ENCODE assay signal across 19 mouse cellular contexts in genomic region chr7:125607384-125608182, GRCm38 (mm10). TPM values are rescaled to one million over a fixed set of nuclear protein-coding genes. Genes with fewer than 3 reads are reported as not detected.
DNase-seq lines count a peak whose midpoint lies in the region; ATAC-seq lines count a peak whose summit lies in the region.
"Had no signal": no experiment of that assay in that cellular context is flagged by ENCODE, and none has a peak within 500 bp of the region (broad histone marks: within the 10 kb centered on the region; RNA-seq: fewer than 3 reads in every experiment).

No protein-coding gene starts in this region.

- no peaks in the 10 kb centered on the region for H3K9me3 ChIP-seq in midbrain, embryonic 11.5 days (ENCODE audit: control insufficient read depth, low read length)
- H3K9me3 ChIP-seq in midbrain, embryonic 10.5 days (replicated peaks): 0 out of 2 replicates have a peak, but pooled peaks cover 5% of the 10 kb centered on the region
- H3K9me3 ChIP-seq: limb, embryonic 13.5 days; neural tube, embryonic 12.5 days had no signal

- no peaks in the 10 kb centered on the region for H3K4me1 ChIP-seq in midbrain, embryonic 11.5 days (ENCODE audit: control insufficient read depth, insufficient read depth, low read length)
- H3K4me1 ChIP-seq in midbrain, embryonic 10.5 days: no peaks in the 10 kb centered on the region
- H3K4me1 ChIP-seq: limb, embryonic 13.5 days; neural tube, embryonic 12.5 days had no signal

- no peaks in the 10 kb centered on the region for H3K27me3 ChIP-seq in midbrain, embryonic 11.5 days (ENCODE audit: control insufficient read depth, insufficient read depth, low read length)
- H3K27me3 ChIP-seq in midbrain, embryonic 10.5 days (ENCODE audit: low read depth, poor library complexity, severe bottlenecking): no peaks in the 10 kb centered on the region
- H3K27me3 ChIP-seq: limb, embryonic 13.5 days; neural tube, embryonic 12.5 days had no signal

- H3K27ac ChIP-seq in midbrain, embryonic 11.5 days (ENCODE audit: low read depth, low read length): no peak overlapping the region
- H3K27ac ChIP-seq in midbrain, embryonic 10.5 days (replicated peaks): no peak overlapping the region
- H3K27ac ChIP-seq: limb, embryonic 13.5 days; neural tube, embryonic 12.5 days; stomach, postnatal 0 days had no signal

- no peak overlapping the region for H3K9ac ChIP-seq in midbrain, embryonic 11.5 days (ENCODE audit: low read length)
- H3K9ac ChIP-seq: forebrain, postnatal 0 days; limb, embryonic 13.5 days; lung, embryonic 14.5 days; neural tube, embryonic 12.5 days had no signal

- no peak overlapping the region for H3K4me3 ChIP-seq in midbrain, embryonic 11.5 days (ENCODE audit: low read depth, low read length)
- no peak overlapping the region for H3K4me3 ChIP-seq in midbrain, embryonic 10.5 days
- H3K4me3 ChIP-seq: limb, embryonic 13.5 days; neural tube, embryonic 12.5 days had no signal

- no peak for ATAC-seq in midbrain, embryonic 11.5 days (ENCODE audit: low FRiP score)
- ATAC-seq in monocyte, adult 5-6 weeks (replicated peaks; ENCODE audit: insufficient number of reproducible peaks, low FRiP score, low TSS enrichment, poor library complexity, severe bottlenecking): peak; percentile 42; the same call in 1 of the 2 replicates
- ATAC-seq: forebrain, postnatal 0 days; hindbrain, embryonic 16.5 days had no signal

- DNase-seq in midbrain, embryonic 11.5 days (ENCODE audit: low spot score, missing footprints): peak; percentile 19
- no peak for DNase-seq in midbrain, embryonic 10.5 days (ENCODE audit: low spot score)
- peak; percentile 18 for DNase-seq in R1 (ENCODE audit: low read depth, low spot score)
- peak; percentile 53 to 75 for DNase-seq in thymus, postnatal 36 days
- no peak for DNase-seq in layer of hippocampus, postnatal 25 days (ENCODE audit: extremely low spot score in 1 of 2, low spot score in 1 of 2)
- DNase-seq in urinary bladder, postnatal 25 days (ENCODE audit: low spot score): no peak
- DNase-seq in gastrocnemius, postnatal 10 days: no peak
- DNase-seq: cerebellum, adult 2 months; embryo, embryonic 11 days; forebrain, postnatal 0 days; gastrocnemius, postnatal 14 days; kidney, postnatal 14 days; lung, embryonic 14.5 days had no signal

- 60% methylated on average over 6 of the region's 6 CpGs for WGBS in midbrain, embryonic 11.5 days
- 62% methylated on average over 6 of the region's 6 CpGs for WGBS in midbrain, embryonic 10.5 days

- H3K36me3 ChIP-seq in midbrain, embryonic 11.5 days (ENCODE audit: control insufficient read depth, insufficient read depth, low read length): no peaks in the 10 kb centered on the region
- H3K36me3 ChIP-seq in midbrain, embryonic 10.5 days: no peaks in the 10 kb centered on the region
- H3K36me3 ChIP-seq: limb, embryonic 13.5 days; neural tube, embryonic 12.5 days had no signal

- H3K4me2 ChIP-seq in midbrain, embryonic 11.5 days: no peak overlapping the region
- H3K4me2 ChIP-seq: limb, embryonic 13.5 days; lung, embryonic 14.5 days; neural tube, embryonic 12.5 days had no signal

RNA-seq across cellular contexts. Expression of gene Il21r, which starts 4.4 kb away (rescaled TPM):
- polyA plus RNA-seq in midbrain, embryonic 11.5 days (2014; fragmentation: Nextera tagmentation; extraction: Ambion mirVana): 0.36 and 0.43 TPM in 2 replicates
- polyA plus RNA-seq in midbrain, embryonic 10.5 days (2016; fragmentation: Nextera tagmentation; extraction: Ambion mirVana): 0.53 and 0.58 TPM in 2 replicates
- total RNA-seq in monocyte, adult 5-6 weeks (2017): 15.2 to 17.8 TPM (median 15.8 TPM) in 3 replicates
- 1 to 10 TPM in 1 of 2 experiments, under 1 TPM in 1; 0.89 to 1.1 TPM for total RNA-seq in layer of hippocampus, postnatal 25 days (2021)
- total RNA-seq in gastrocnemius, postnatal 10 days (2021): under 1 TPM; 0.42 to 0.70 TPM
- polyA plus RNA-seq: heart, embryonic 14.5 days had no signal

RNA-seq across cellular contexts. Expression of gene Il4ra, which starts 55.7 kb away (rescaled TPM):
- polyA plus RNA-seq in midbrain, embryonic 11.5 days (2014; fragmentation: Nextera tagmentation; extraction: Ambion mirVana): 2.6 and 3.5 TPM in 2 replicates
- polyA plus RNA-seq in midbrain, embryonic 10.5 days (2016; fragmentation: Nextera tagmentation; extraction: Ambion mirVana): 5.5 and 6.9 TPM in 2 replicates
- total RNA-seq in monocyte, adult 5-6 weeks (2017): 57.3 to 65.3 TPM (median 57.6 TPM) in 3 replicates
- 1 to 10 TPM; 3.7 to 4.6 TPM for total RNA-seq in layer of hippocampus, postnatal 25 days (2021)
- total RNA-seq in gastrocnemius, postnatal 10 days (2021): 10 to 100 TPM in 1 of 2 experiments, 1 to 10 TPM in 1; 9.4 to 11.8 TPM

Comparison
In these comparisons a context has a peak if more than half of its experiments do, and no peak if none do; other contexts are left out.
1. DNase-seq: peak in midbrain, embryonic 11.5 days (single experiment), R1 (single experiment) and thymus, postnatal 36 days (2 of 2); none in midbrain, embryonic 10.5 days (single experiment), layer of hippocampus, postnatal 25 days (0 of 2), urinary bladder, postnatal 25 days (single experiment) and gastrocnemius, postnatal 10 days (single experiment).